10 mouse cellular contexts compared by ENCODE assay signal in the genomic region with DNA sequence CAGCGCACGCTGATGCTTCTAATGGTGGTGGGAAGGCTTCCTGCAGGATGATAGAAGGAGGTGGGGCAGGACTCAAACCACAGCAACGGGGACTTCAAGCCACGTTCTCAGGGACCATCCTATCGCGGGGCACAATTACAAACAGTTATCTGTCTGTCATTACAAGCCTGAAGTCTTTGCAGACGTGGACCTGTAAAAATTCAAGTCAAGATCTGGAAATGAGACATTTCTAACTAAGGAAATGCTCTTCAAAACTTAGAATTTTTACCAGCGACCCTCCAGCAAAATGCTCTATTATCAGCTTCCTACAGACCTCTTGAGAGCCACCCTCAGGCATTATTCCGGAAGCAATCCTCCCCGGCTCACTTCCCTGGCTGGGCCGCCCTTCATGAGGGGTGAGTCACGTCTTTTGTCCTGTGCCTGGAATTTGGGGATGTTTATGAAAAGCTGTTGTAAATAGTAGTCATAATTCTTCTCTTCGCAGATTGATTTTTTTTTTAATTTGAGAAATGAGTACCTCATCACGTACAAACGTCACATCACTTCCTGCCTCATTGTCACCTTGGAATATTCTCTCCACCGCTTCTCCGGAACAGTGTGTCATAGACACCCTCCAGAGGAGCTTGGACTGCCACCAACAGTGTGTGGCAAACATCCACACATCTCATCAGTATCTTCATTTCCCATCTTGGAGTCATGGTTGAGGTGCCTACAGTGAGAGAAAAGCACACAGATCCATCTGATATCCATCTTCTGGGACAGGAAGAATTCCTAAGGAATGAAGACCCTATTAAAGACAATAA. TPM values are rescaled to one million over a fixed set of nuclear protein-coding genes. Genes with fewer than 3 reads are reported as not detected.
DNase-seq lines count a peak whose midpoint lies in the region; ATAC-seq and TF ChIP-seq lines count a peak whose summit lies in the region.
"Had no signal": no experiment of that assay in that cellular context is flagged by ENCODE, and none has a peak within 500 bp of the region (broad histone marks: within the 10 kb centered on the region; RNA-seq: fewer than 3 reads in every experiment).

No protein-coding gene starts in this region.

- H3K36me3 ChIP-seq in heart, adult 2 months (ENCODE audit: control insufficient read depth, insufficient read depth, low read length): no peaks in the 10 kb centered on the region
- no peaks in the 10 kb centered on the region for H3K36me3 ChIP-seq in heart, embryonic 15.5 days
- H3K36me3 ChIP-seq: limb, embryonic 12.5 days had no signal

- no peaks in the 10 kb centered on the region for H3K9me3 ChIP-seq in heart, embryonic 15.5 days (replicated peaks)
- H3K9me3 ChIP-seq: limb, embryonic 12.5 days had no signal

- H3K4me1 ChIP-seq in heart, adult 2 months (ENCODE audit: control insufficient read depth, insufficient read depth, low read length): peaks cover 2% of the 10 kb centered on the region; the same call in 1 of the 2 replicates
- H3K4me1 ChIP-seq in heart, embryonic 15.5 days (replicated peaks): peaks cover 7% of the 10 kb centered on the region

- no peaks in the 10 kb centered on the region for H3K27me3 ChIP-seq in heart, adult 2 months (ENCODE audit: control insufficient read depth, insufficient read depth, low read length)
- H3K27me3 ChIP-seq in heart, embryonic 15.5 days: no peaks in the 10 kb centered on the region
- H3K27me3 ChIP-seq: limb, embryonic 12.5 days had no signal

- TF ChIP-seq POLR2A in heart, adult 2 months (IDR thresholded peaks at IDR 0.05; ENCODE audit: insufficient read depth, low read depth, low read length): no peak

- intact Hi-C loops in heart, adult 2 months (cut with DNase I): no loop called here
- intact Hi-C loops in heart, postnatal 25 days (cut with DNase I): no loop called here
- intact Hi-C loops in left cerebral cortex, postnatal 4 days (cut with DNase I): no loop called here

- H3K79me2 ChIP-seq in heart, adult 2 months (replicated peaks; ENCODE audit: control insufficient read depth, insufficient read depth, low read length): no peaks in the 10 kb centered on the region

- H3K4me3 ChIP-seq in heart, adult 2 months: no peak overlapping the region
- H3K4me3 ChIP-seq in heart, embryonic 15.5 days: no peak overlapping the region
- H3K4me3 ChIP-seq: limb, embryonic 12.5 days had no signal

- ATAC-seq in heart, embryonic 15.5 days (replicated peaks; ENCODE audit: insufficient number of reproducible peaks, insufficient read depth, low FRiP score, low read depth): peak; percentile 61; the same call in 1 of the 2 replicates
- peak; percentile 50 for ATAC-seq in megakaryocyte, adult 5-6 weeks (ENCODE audit: poor library complexity, severe bottlenecking)
- no peak for ATAC-seq in erythroid progenitor cell, adult 5-6 weeks (replicated peaks; ENCODE audit: low FRiP score, poor library complexity, severe bottlenecking)

- DNase-seq in heart, adult 2 months: peak; percentile 34 to 51
- DNase-seq in heart, postnatal 25 days (ENCODE audit: low spot score): no peak
- peak; percentile 59 to 77 for DNase-seq in kidney, postnatal 36 days
- no peak for DNase-seq in thymus, postnatal 25 days
- DNase-seq in left cerebral cortex, postnatal 4 days: no peak

- 38% methylated on average over 17 of the region's 17 CpGs for WGBS in heart, adult 2 months
- 49% methylated on average over 17 of the region's 17 CpGs for WGBS in heart, embryonic 15.5 days

- no peak for TF ChIP-seq CTCF in heart, adult 2 months (IDR thresholded peaks at IDR 0.05)

- TF ChIP-seq EP300 in heart, adult 2 months (IDR thresholded peaks at IDR 0.05; ENCODE audit: insufficient read depth, low read depth, low read length): no peak

- H3K27ac ChIP-seq in heart, adult 2 months: peak overlapping the region; percentile 36; the same call in 1 of the 2 replicates
- H3K27ac ChIP-seq in heart, embryonic 15.5 days: peak overlapping the region; percentile 50
- H3K27ac ChIP-seq: hindbrain, embryonic 14.5 days; limb, embryonic 12.5 days had no signal

- no peak overlapping the region for H3K9ac ChIP-seq in heart, adult 2 months (ENCODE audit: low read depth, low read length)
- no peak overlapping the region for H3K9ac ChIP-seq in heart, embryonic 15.5 days
- H3K9ac ChIP-seq: hindbrain, embryonic 14.5 days; limb, embryonic 12.5 days had no signal

- H3K4me2 ChIP-seq in heart, embryonic 15.5 days: no peak overlapping the region
- H3K4me2 ChIP-seq: hindbrain, embryonic 14.5 days; limb, embryonic 12.5 days had no signal

RNA-seq across cellular contexts. Expression of a gene that starts 23.6 kb away (rescaled TPM):
- 10 to 100 TPM in 1 of 2 experiments, 1 to 10 TPM in 1; 7.1 to 16.4 TPM for total RNA-seq in heart, adult 2 months (2021)
- 22.5 and 30.1 TPM in 2 replicates for polyA plus RNA-seq in heart, adult 2 months (2012; rRNA removed)
- 10 to 100 TPM; 11.7 to 12.7 TPM for total RNA-seq in heart, postnatal 25 days (2021)
- polyA plus RNA-seq in heart, embryonic 15.5 days (2015; fragmentation: Nextera tagmentation; extraction: Ambion mirVana): 3.3 and 5.3 TPM in 2 replicates
- 33.8 and 37.5 TPM in 2 replicates for total RNA-seq in megakaryocyte, adult 5-6 weeks (2015)
- 21.2 and 23.3 TPM in 2 replicates for total RNA-seq in megakaryocyte, adult 5-6 weeks (2017)
- total RNA-seq in erythroid progenitor cell, adult 5-6 weeks (2015; ENCODE audit: low replicate concordance): 37.1 and 40.7 TPM in 2 replicates
- total RNA-seq in erythroid progenitor cell, adult 5-6 weeks (2017; ENCODE audit: low replicate concordance): 18.1 TPM in 2 replicates
- total RNA-seq in left cerebral cortex, postnatal 4 days (2021): 1 to 10 TPM; 2.4 to 3.6 TPM

RNA-seq across cellular contexts. Expression of a gene that starts 38.9 kb away (rescaled TPM):
- total RNA-seq in heart, adult 2 months (2021): 100 to 1,000 TPM in 1 of 2 experiments, 10 to 100 TPM in 1; 96.9 to 109 TPM
- 53.5 and 82.6 TPM in 2 replicates for polyA plus RNA-seq in heart, adult 2 months (2012; rRNA removed)
- total RNA-seq in heart, postnatal 25 days (2021): 100 to 1,000 TPM in 1 of 2 experiments, 10 to 100 TPM in 1; 98.1 to 109 TPM
- 102 and 121 TPM in 2 replicates for polyA plus RNA-seq in heart, embryonic 15.5 days (2015; fragmentation: Nextera tagmentation; extraction: Ambion mirVana)
- total RNA-seq in megakaryocyte, adult 5-6 weeks (2015): 0.78 and 1.6 TPM in 2 replicates
- total RNA-seq in megakaryocyte, adult 5-6 weeks (2017): 0.04 and 1.1 TPM in 2 replicates
- total RNA-seq in erythroid progenitor cell, adult 5-6 weeks (2015; ENCODE audit: low replicate concordance): not detected in 2 replicates
- total RNA-seq in erythroid progenitor cell, adult 5-6 weeks (2017; ENCODE audit: low replicate concordance): 0.30 TPM in 1 of 2 replicates, not detected in the other
- 10 to 100 TPM; 54.7 to 57.7 TPM for total RNA-seq in left cerebral cortex, postnatal 4 days (2021)

RNA-seq across cellular contexts. Expression of a gene that starts 58.0 kb away (rescaled TPM):
- total RNA-seq in heart, adult 2 months (2021): 100 to 1,000 TPM; 137 to 176 TPM
- polyA plus RNA-seq in heart, adult 2 months (2012; rRNA removed): 86.5 and 118 TPM in 2 replicates
- 100 to 1,000 TPM; 129 to 142 TPM for total RNA-seq in heart, postnatal 25 days (2021)
- 278 and 328 TPM in 2 replicates for polyA plus RNA-seq in heart, embryonic 15.5 days (2015; fragmentation: Nextera tagmentation; extraction: Ambion mirVana)
- 253 and 319 TPM in 2 replicates for total RNA-seq in megakaryocyte, adult 5-6 weeks (2015)
- 198 and 242 TPM in 2 replicates for total RNA-seq in megakaryocyte, adult 5-6 weeks (2017)
- 31.7 and 62.5 TPM in 2 replicates for total RNA-seq in erythroid progenitor cell, adult 5-6 weeks (2015; ENCODE audit: low replicate concordance)
- total RNA-seq in erythroid progenitor cell, adult 5-6 weeks (2017; ENCODE audit: low replicate concordance): 35.2 and 60.7 TPM in 2 replicates
- 100 to 1,000 TPM; 143 to 160 TPM for total RNA-seq in left cerebral cortex, postnatal 4 days (2021)

Comparison
In these comparisons a context has a peak if more than half of its experiments do, and no peak if none do; other contexts are left out.
1. DNase-seq: peak in heart, adult 2 months (2 of 2) and kidney, postnatal 36 days (2 of 2); none in heart, postnatal 25 days (single experiment), thymus, postnatal 25 days (single experiment) and left cerebral cortex, postnatal 4 days (single experiment).
2. RNA of a gene that starts 38.9 kb away (total RNA-seq): 98.1 to 109 TPM in heart, postnatal 25 days, 96.9 to 109 TPM in heart, adult 2 months and 54.7 to 57.7 TPM in left cerebral cortex, postnatal 4 days; 0.04 to 1.6 TPM in megakaryocyte, adult 5-6 weeks and 0.30 TPM in erythroid progenitor cell, adult 5-6 weeks; every median in the first group is over 10 times any median in the second.